Mouse (Mus musculus) right cerebral cortex, adult 2 months (tissue): Measurements from ENCODE around the gene Olfr547.

Experiments used
- DNase-seq, 2 experiments: peaks; one replicate each; pipeline ENCODE4 v3.0.0; 2021 to 2022; ENCODE audit warnings: low spot score in 2 of 2

Gene Olfr547

GRCm38 (mm10) chr7:102566219-102566618 lies 31.7 kb downstream of the Olfr547 start:
- no peak for DNase-seq

DNA sequence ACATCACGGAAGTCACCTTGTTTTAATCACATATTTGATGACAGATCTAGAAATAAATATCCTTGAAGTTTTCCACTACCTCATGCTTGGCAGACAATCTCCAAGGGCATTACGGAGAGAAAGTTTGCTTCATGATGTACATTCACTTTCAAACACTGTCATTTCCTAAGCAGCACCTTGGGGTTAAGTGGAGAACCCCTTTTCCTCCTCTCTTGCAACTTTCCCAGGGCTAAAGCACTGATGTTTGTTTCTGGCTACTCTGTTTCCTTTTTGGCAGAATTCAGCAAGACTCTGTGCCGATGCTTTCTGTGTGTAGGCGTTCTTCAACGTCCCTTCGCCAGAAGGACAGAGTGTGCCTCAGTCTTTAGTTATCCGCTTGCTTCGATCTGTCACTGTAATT lies 36.6 kb downstream of the Olfr547 start, which contains the start of gene Olfr550:
TSS of gene Olfr550 (plus strand) at position 301 of the 400 bp plus-strand sequence.
- peak in 1 of 2 experiments; percentile 9 for DNase-seq

- no peak for DNase-seq
Measured at GRCm38 (mm10) chr7:102573174-102573830, 38.8 kb downstream of the Olfr547 start.

- no peak for DNase-seq
Measured at GRCm38 (mm10) chr7:102575998-102576397, 41.4 kb downstream of the Olfr547 start.
